8 mouse cellular contexts compared by ENCODE assay signal in genomic region chr16:77643871-77644720, GRCm38 (mm10). TPM values are rescaled to one million over a fixed set of nuclear protein-coding genes. Genes with fewer than 3 reads are reported as not detected.
DNase-seq lines count a peak whose midpoint lies in the region; ATAC-seq and TF ChIP-seq lines count a peak whose summit lies in the region.

No protein-coding gene starts in this region.

- WGBS in forebrain, embryonic 11.5 days, result 4% methylated on average over 31 of the region's 31 CpGs
- 3% methylated on average over 31 of the region's 31 CpGs for WGBS in heart, embryonic 15.5 days
- WGBS in liver, embryonic 14.5 days (ENCODE audit: insufficient replicate concordance), result 3% methylated on average over 31 of the region's 31 CpGs
- 4% methylated on average over 31 of the region's 31 CpGs for WGBS in neural tube, embryonic 11.5 days
- 5% methylated on average over 31 of the region's 31 CpGs for WGBS in thymus, adult 2 months

- H3K4me2 ChIP-seq in forebrain, embryonic 11.5 days (ENCODE audit: low read depth, low read length, severe bottlenecking), result peak overlapping the region; percentile 69
- H3K4me2 ChIP-seq in heart, embryonic 15.5 days, result peak overlapping the region; percentile 79
- peak overlapping the region; percentile 58 for H3K4me2 ChIP-seq in liver, embryonic 14.5 days (ENCODE audit: low read depth)
- H3K4me2 ChIP-seq in neural tube, embryonic 11.5 days (ENCODE audit: low read depth), result peak overlapping the region; percentile 75

- H3K36me3 ChIP-seq in forebrain, embryonic 11.5 days (ENCODE audit: control insufficient read depth, insufficient read depth, low read length), result no peaks in the 10 kb centered on the region
- H3K36me3 ChIP-seq in heart, embryonic 15.5 days, result no peaks in the 10 kb centered on the region
- no peaks in the 10 kb centered on the region for H3K36me3 ChIP-seq in liver, embryonic 14.5 days (replicated peaks; ENCODE audit: control insufficient read depth, insufficient read depth, low read depth)
- H3K36me3 ChIP-seq in neural tube, embryonic 11.5 days (ENCODE audit: control insufficient read depth, insufficient read depth, low read length), result no peaks in the 10 kb centered on the region
- no peaks in the 10 kb centered on the region for H3K36me3 ChIP-seq in thymus, adult 2 months (ENCODE audit: control insufficient read depth, insufficient read depth, low read length)

- peaks cover 4% of the 10 kb centered on the region; the same call in 1 of the 2 replicates for H3K4me1 ChIP-seq in forebrain, embryonic 11.5 days (replicated peaks; ENCODE audit: control insufficient read depth, insufficient read depth, low read length)
- peaks cover 11% of the 10 kb centered on the region for H3K4me1 ChIP-seq in heart, embryonic 15.5 days (replicated peaks)
- H3K4me1 ChIP-seq in liver, embryonic 14.5 days (replicated peaks; ENCODE audit: control insufficient read depth in 2 of 2, insufficient read depth in 2 of 2, low read length in 1 of 2), result no peaks in the 10 kb centered on the region
- 0 out of 2 replicates have a peak, but pooled peaks cover 8% of the 10 kb centered on the region for H3K4me1 ChIP-seq in neural tube, embryonic 11.5 days (ENCODE audit: control insufficient read depth, insufficient read depth, low read length)
- H3K4me1 ChIP-seq in thymus, adult 2 months (replicated peaks; ENCODE audit: control insufficient read depth, insufficient read depth, low read length), result peaks cover 4% of the 10 kb centered on the region

- H3K27me3 ChIP-seq in forebrain, embryonic 11.5 days (ENCODE audit: control insufficient read depth, insufficient read depth, low read length), result no peaks in the 10 kb centered on the region
- no peaks in the 10 kb centered on the region for H3K27me3 ChIP-seq in heart, embryonic 15.5 days
- H3K27me3 ChIP-seq in liver, embryonic 14.5 days (ENCODE audit: control insufficient read depth, insufficient read depth, low read length), result no peaks in the 10 kb centered on the region
- H3K27me3 ChIP-seq in neural tube, embryonic 11.5 days (ENCODE audit: control insufficient read depth, insufficient read depth, low read length), result no peaks in the 10 kb centered on the region
- H3K27me3 ChIP-seq in thymus, adult 2 months (ENCODE audit: control insufficient read depth, insufficient read depth, low read length), result no peaks in the 10 kb centered on the region

- DNase-seq in brain, embryonic 14.5 days (ENCODE audit: low read depth), result peak; percentile 96
- peak; percentile 80 for DNase-seq in forebrain, embryonic 11.5 days (ENCODE audit: low spot score)
- DNase-seq in kidney, postnatal 14 days, result peak; percentile 62
- DNase-seq in liver, embryonic 14.5 days (ENCODE audit: low read depth in 3 of 3, low spot score in 3 of 3), result no peak
- DNase-seq in neural tube, embryonic 11.5 days (ENCODE audit: low spot score), result peak; percentile 84
- DNase-seq in thymus, adult 2 months, result peak; percentile 48

- peak overlapping the region; percentile 57 for H3K9ac ChIP-seq in forebrain, embryonic 11.5 days (ENCODE audit: low read length)
- H3K9ac ChIP-seq in heart, embryonic 15.5 days, result peak overlapping the region; percentile 49; the same call in 1 of the 2 replicates
- H3K9ac ChIP-seq in liver, embryonic 14.5 days (replicated peaks), result no peak overlapping the region
- peak overlapping the region; percentile 67 for H3K9ac ChIP-seq in neural tube, embryonic 11.5 days (ENCODE audit: low read length)

- H3K9me3 ChIP-seq in forebrain, embryonic 11.5 days (ENCODE audit: control insufficient read depth, low read length), result no peaks in the 10 kb centered on the region
- H3K9me3 ChIP-seq in heart, embryonic 15.5 days (replicated peaks), result no peaks in the 10 kb centered on the region
- no peaks in the 10 kb centered on the region for H3K9me3 ChIP-seq in liver, embryonic 14.5 days (ENCODE audit: control insufficient read depth, low read length)
- H3K9me3 ChIP-seq in neural tube, embryonic 11.5 days (ENCODE audit: control insufficient read depth, low read length), result no peaks in the 10 kb centered on the region

- TF ChIP-seq CTCF in brain, embryonic 14.5 days (IDR thresholded peaks at IDR 0.05; ENCODE audit: borderline replicate concordance, extremely low read depth, insufficient read depth, insufficient read length), result peak; percentile 3; the same call in 1 of the 2 replicates
- no peak for TF ChIP-seq CTCF in liver, embryonic 14.5 days (IDR thresholded peaks at IDR 0.05; ENCODE audit: low read depth)
- no peak for TF ChIP-seq CTCF in thymus, adult 2 months (IDR thresholded peaks at IDR 0.05; ENCODE audit: borderline replicate concordance, control insufficient read depth, extremely low read depth, insufficient read depth, low read length, poor library complexity)

- ATAC-seq in CD4-positive, CD25-positive, alpha-beta regulatory T cell, adult 4 months, result peak; percentile 23
- peak; percentile 91 for ATAC-seq in forebrain, embryonic 11.5 days (replicated peaks; ENCODE audit: low FRiP score)
- ATAC-seq in heart, embryonic 15.5 days (replicated peaks; ENCODE audit: insufficient number of reproducible peaks, insufficient read depth, low FRiP score, low read depth), result peak; percentile 77
- ATAC-seq in liver, embryonic 14.5 days (ENCODE audit: insufficient read depth), result no peak
- ATAC-seq in neural tube, embryonic 11.5 days (ENCODE audit: insufficient read depth, low FRiP score, low TSS enrichment), result peak; percentile 87

- TF ChIP-seq EP300 in liver, embryonic 14.5 days (IDR thresholded peaks at IDR 0.05; ENCODE audit: low read depth), result no peak

- peak overlapping the region; percentile 71 for H3K27ac ChIP-seq in forebrain, embryonic 11.5 days (ENCODE audit: low read depth, low read length)
- H3K27ac ChIP-seq in heart, embryonic 15.5 days, result peak overlapping the region; percentile 8
- no peak overlapping the region for H3K27ac ChIP-seq in liver, embryonic 14.5 days
- H3K27ac ChIP-seq in neural tube, embryonic 11.5 days (ENCODE audit: low read depth, low read length), result peak overlapping the region; percentile 90
- no peak overlapping the region for H3K27ac ChIP-seq in thymus, adult 2 months (ENCODE audit: control insufficient read depth, insufficient read depth, low read length)

- peak overlapping the region; percentile 32 for H3K4me3 ChIP-seq in forebrain, embryonic 11.5 days (ENCODE audit: low read depth, low read length)
- peak overlapping the region; percentile 55 for H3K4me3 ChIP-seq in heart, embryonic 15.5 days
- peak overlapping the region; percentile 14 to 35; a peak in 3 of 4 replicates for H3K4me3 ChIP-seq in liver, embryonic 14.5 days (ENCODE audit: insufficient read depth in 1 of 2, low read depth in 2 of 2, low read length in 2 of 2)
- peak overlapping the region; percentile 36 for H3K4me3 ChIP-seq in neural tube, embryonic 11.5 days (ENCODE audit: low read depth, low read length)
- H3K4me3 ChIP-seq in thymus, adult 2 months (ENCODE audit: control insufficient read depth, insufficient read depth, low read length), result peak overlapping the region; percentile 20

- no peak; the same call in 1 of the 2 replicates for TF ChIP-seq POLR2A in brain, embryonic 14.5 days (IDR thresholded peaks at IDR 0.05; ENCODE audit: borderline replicate concordance, extremely low read depth, insufficient read depth, insufficient read length, poor library complexity, severe bottlenecking)
- no peak for TF ChIP-seq POLR2A in thymus, adult 2 months (IDR thresholded peaks at IDR 0.05; ENCODE audit: control insufficient read depth, extremely low read depth, insufficient read depth, low read length, poor library complexity)

RNA-seq across cellular contexts. Expression of gene Gm11146, which starts 42.2 kb away (rescaled TPM):
- polyA plus RNA-seq in CD4-positive, CD25-positive, alpha-beta regulatory T cell, adult 4 months (2017; shearing (Covaris generic)), result not detected
- polyA plus RNA-seq in brain, embryonic 14.5 days (2012; rRNA removed), result not detected in 2 replicates
- not detected in 2 replicates for polyA plus RNA-seq in forebrain, embryonic 11.5 days (2014; fragmentation: Nextera tagmentation; extraction: Ambion mirVana)
- polyA plus RNA-seq in heart, embryonic 15.5 days (2015; fragmentation: Nextera tagmentation; extraction: Ambion mirVana), result not detected in 2 replicates
- not detected in 2 replicates for polyA plus RNA-seq in liver, embryonic 14.5 days (2012; rRNA removed)
- not detected in 2 replicates for polyA plus RNA-seq in liver, embryonic 14.5 days (2014; fragmentation: Nextera tagmentation; extraction: Ambion mirVana)
- not detected in 2 replicates for polyA plus RNA-seq in neural tube, embryonic 11.5 days (2014; fragmentation: Nextera tagmentation; extraction: Ambion mirVana)
- polyA plus RNA-seq in thymus, adult 2 months (2012; rRNA removed), result not detected in 2 replicates

Comparison
In these comparisons a context has a peak if more than half of its experiments do, and no peak if none do; other contexts are left out.
1. DNase-seq: peak in brain, embryonic 14.5 days (single experiment), forebrain, embryonic 11.5 days (single experiment), kidney, postnatal 14 days (single experiment), neural tube, embryonic 11.5 days (single experiment) and thymus, adult 2 months (single experiment); none in liver, embryonic 14.5 days (0 of 3).
2. H3K27ac ChIP-seq: peak in forebrain, embryonic 11.5 days (single experiment), heart, embryonic 15.5 days (single experiment) and neural tube, embryonic 11.5 days (single experiment); none in liver, embryonic 14.5 days (single experiment) and thymus, adult 2 months (single experiment).
3. Peak in every context shown above with its lines, with median percentiles within 50 percentile points of each other: H3K4me2 ChIP-seq and H3K4me3 ChIP-seq.